Mouse (Mus musculus): Measurements from ENCODE around the gene Il1rl1. TPM values are rescaled to one million over a fixed set of nuclear protein-coding genes. Genes with fewer than 3 reads are reported as not detected.

Gene Il1rl1
- total RNA-seq, 4 experiments from 2014 or later: 0.22 to 0.78 (median 0.38) TPM

Other genes starting within 250 kb of the Il1rl1 start
- 1 to 10 TPM; 1.9 to 3.6 (median 2.6) TPM for gene Il1r1, start 204.5 kb upstream of the Il1rl1 start, total RNA-seq (2022)
- 1 to 10 TPM in 2 of 4 experiments, under 1 TPM in 2; 0.33 to 1.8 (median 1.2) TPM for gene Il1rl2, start 105.0 kb upstream of the Il1rl1 start, total RNA-seq (2022)
- gene Il18r1, start 36.0 kb downstream of the Il1rl1 start, total RNA-seq (2022): not detected
- gene Il18rap, start 85.8 kb downstream of the Il1rl1 start, total RNA-seq (2022): under 1 TPM in 2 of 4 experiments, not detected in 2; 0.09 to 0.14 TPM
- gene Slc9a4, start 150.5 kb downstream of the Il1rl1 start, total RNA-seq (2022): 1 to 10 TPM in 2 of 4 experiments, under 1 TPM in 2; 0.37 to 2.9 (median 0.75) TPM